Mouse (Mus musculus) left cerebral cortex, adult 2 months (tissue): ENCODE results near the gene Ednra. TPM values are rescaled to one million over a fixed set of nuclear protein-coding genes. Genes with fewer than 3 reads are reported as not detected.

Experiments
- DNase-seq, 2 experiments: peaks; one replicate each; pipeline ENCODE4 v3.0.0; 2021 to 2022; ENCODE audit warnings: low spot score in 2 of 2, mixed read lengths in 1 of 2; ENCODE audit errors: extremely low spot score in 1 of 2
- H3K27ac ChIP-seq: fragments of 200-600 bp; 2 replicates; pipeline ENCODE4 v1.8.1; 2022
- H3K4me3 ChIP-seq: fragments of 200-600 bp; 2 replicates; pipeline ENCODE4 v1.8.1; 2022
- CTCF ChIP-seq: fragments of 200-600 bp; IDR thresholded peaks from 2 replicates; pipeline ENCODE4 v1.8.1; 2022; ENCODE audit warnings: antibody characterized with exemption, mild to moderate bottlenecking, moderate library complexity
- intact Hi-C: fragments of 180-260 bp; cut with DNase I; formaldehyde crosslinking; loops from one replicate; pipeline ENCODE4 v1.15.1; 2025
- long read RNA-seq, 2 experiments: library from polyadenylated mRNA; stranded (forward); transcript quantifications; one replicate each; pipeline ENCODE4 v2.0.0; 2021; ENCODE audit warnings: borderline mapping rate in 2 of 2
- total RNA-seq, 2 experiments: library from RNA; stranded (reverse); gene quantifications; 2 replicates each; pipeline ENCODE4 v1.2.3; 2021

Ednra gene
- 1 to 10 TPM; 2.8 to 3.5 TPM for total RNA-seq
- long read RNA-seq, experiment 1, transcript Ednra-201 (8 exons, 3,625 nt) = major isoform, 5 of 7 reads
- long read RNA-seq, experiment 1, partial matches to known transcripts = 2 of 7 reads
- long read RNA-seq, experiment 1, other reads (novel, unspliced or antisense) = 0 of 7 reads
- long read RNA-seq, experiment 2, transcript Ednra-201 (8 exons, 3,625 nt) = major isoform, 5 of 5 reads
- long read RNA-seq, experiment 2, partial matches to known transcripts = 0 of 5 reads
- long read RNA-seq, experiment 2, other reads (novel, unspliced or antisense) = 0 of 5 reads

DNA sequence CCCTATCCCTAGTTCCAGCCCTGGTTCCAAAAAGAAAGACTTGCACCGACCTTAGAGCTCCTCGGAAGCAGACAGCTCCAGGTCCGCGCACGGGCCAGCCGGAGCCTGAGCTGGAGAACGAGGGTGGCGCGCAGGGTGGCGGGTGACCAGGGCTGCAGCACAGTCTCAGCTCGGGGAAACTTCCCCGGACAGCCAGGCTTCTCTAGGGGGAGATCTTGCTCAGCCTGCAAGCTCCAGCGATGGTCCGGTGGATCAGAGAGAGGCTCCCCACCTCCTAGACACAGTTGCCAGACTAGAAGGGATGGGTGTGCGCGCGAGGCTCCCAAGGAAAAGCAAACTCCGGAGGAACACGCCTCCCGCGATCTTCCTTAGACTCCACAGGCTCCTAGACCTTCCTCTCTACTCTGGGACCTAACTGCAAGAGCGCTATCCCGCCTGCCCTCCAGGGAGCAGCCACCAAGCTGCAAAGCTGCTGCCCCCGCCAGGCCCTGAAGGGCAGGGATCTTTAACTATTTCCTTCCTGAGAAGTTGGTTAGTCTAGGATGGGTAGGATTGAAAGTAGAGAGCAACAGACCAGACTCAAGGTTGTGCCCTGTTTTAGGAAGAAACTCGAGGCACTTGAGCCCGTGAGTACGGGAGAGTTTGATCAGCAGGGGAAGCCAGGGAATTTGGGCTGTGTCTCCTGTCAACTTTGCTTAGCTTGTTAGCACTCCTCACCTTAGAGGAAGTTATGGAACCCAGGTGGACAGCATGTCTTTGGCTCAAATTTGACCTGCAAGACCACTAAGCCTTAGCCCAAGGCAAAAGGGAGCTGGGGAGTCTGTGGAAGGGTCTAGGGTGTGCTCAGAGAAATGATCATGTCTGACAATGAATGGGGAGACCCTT, at the start of gene Ednra:
TSS of gene Ednra (minus strand) at position 419 of the 885 bp plus-strand sequence.
- peak; percentile 14 to 15 for DNase-seq
- Histone ChIP-seq H3K4me3 (peak within 1 kb of the TSS; percentile 41), H3K27ac (peak within 1 kb of the TSS; percentile 59)
- intact Hi-C loops = no loop called here
- no peak; the same call in 1 of the 2 replicates for TF ChIP-seq CTCF

DNA sequence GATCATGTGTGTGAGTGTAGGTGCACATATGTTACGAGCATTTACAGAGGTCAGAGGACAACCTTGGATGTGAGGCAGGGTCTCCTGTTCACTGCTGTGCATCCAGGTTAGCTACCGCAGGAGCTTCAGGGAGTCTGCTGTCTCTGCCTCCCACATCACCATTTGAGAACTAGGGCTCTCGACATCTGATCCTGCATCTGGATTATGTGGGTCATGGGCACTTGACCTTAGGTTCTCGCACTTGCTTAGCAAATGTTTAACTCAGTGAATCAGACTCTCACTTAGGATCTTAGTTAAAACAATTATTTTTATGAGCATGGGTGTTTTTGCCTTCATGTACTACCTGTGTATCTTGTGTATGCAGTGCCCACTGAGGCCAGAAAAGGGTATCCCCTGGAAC, 49.6 kb upstream of the Ednra start:
- no peak for DNase-seq
- H3K4me3 ChIP-seq = no peak overlapping the region
- TF ChIP-seq CTCF = no peak
- intact Hi-C loops = no loop called here
- H3K27ac ChIP-seq = no peak overlapping the region

DNA sequence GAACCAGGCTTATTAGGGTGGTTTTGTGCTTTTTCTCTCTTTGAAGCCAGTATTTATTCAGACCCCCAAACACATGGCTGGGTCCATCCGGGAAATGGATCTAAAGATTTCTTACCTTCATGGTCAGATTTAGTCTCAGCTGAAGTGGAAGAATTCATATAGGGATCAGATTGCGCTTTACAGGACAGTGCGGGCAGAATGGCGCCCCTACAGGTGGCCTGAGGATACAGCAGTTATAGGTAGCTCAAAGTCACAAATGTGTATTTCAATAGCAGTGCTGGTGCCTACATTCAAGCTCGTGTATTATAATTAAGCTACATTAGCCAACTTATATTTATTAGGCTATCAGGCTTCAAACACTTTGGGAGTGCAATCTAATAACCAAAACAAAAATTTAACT, 49.0 kb upstream of the Ednra start:
- no peak for DNase-seq
- intact Hi-C loops = no loop called here
- no peak overlapping the region for H3K27ac ChIP-seq
- TF ChIP-seq CTCF = peak; percentile 43
- H3K4me3 ChIP-seq = no peak overlapping the region

DNA sequence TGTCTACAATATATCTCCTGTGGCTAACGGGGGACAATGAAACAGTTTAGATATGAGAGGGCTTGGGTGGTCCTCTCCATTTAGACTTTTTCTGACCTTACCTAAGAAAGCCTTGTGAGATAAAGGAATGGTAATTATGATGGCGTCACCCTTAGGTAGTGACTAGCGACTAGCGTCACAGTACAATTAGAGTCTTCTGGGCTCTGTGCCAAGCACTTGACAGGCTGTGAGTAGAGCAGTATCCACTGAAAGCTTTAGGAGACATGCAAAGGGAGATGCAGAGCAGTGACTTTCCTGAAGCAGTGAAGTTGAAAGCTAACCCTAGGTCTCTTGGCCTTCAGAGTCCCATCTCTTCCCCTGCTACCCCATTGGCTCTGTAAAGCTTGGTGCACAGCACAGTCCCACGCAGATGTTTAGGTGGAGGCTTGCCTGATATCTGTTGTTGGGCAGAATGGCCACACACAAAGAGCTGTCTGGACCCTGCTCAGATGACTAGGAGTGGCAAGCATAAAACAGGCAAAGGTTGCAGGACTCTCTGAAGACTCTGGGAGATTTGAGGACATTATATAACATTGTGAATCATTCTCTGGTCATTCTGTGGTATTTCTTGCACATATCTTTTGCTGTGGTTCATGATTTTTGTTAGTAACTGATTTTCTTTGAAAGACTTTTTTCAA, 48.1 kb upstream of the Ednra start:
- no peak overlapping the region for H3K27ac ChIP-seq
- intact Hi-C loops = no loop called here
- DNase-seq = no peak
- no peak overlapping the region for H3K4me3 ChIP-seq
- no peak for TF ChIP-seq CTCF

DNA sequence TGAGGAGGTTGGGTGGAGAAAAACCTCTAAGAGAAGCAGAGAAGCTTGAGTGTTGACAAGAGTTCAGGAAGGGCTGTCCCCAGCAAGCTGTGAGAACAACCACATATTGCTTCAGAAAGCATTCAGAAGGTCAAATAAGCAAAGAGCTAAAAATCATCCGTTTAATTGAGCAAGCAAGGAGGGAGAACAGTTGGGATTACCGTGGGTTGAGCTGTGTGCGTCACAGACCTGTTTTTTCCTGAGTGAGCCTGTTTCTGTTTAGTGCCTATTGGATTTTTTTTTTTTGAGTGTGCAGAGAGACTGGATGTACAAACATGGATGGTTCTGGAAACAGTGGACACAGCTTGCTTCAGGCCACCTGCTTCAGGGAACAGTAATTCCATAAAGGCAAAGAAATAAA, 46.7 kb upstream of the Ednra start:
- no peak for TF ChIP-seq CTCF
- no peak overlapping the region for H3K27ac ChIP-seq
- no peak for DNase-seq
- H3K4me3 ChIP-seq = no peak overlapping the region
- intact Hi-C loops = no loop called here

DNA sequence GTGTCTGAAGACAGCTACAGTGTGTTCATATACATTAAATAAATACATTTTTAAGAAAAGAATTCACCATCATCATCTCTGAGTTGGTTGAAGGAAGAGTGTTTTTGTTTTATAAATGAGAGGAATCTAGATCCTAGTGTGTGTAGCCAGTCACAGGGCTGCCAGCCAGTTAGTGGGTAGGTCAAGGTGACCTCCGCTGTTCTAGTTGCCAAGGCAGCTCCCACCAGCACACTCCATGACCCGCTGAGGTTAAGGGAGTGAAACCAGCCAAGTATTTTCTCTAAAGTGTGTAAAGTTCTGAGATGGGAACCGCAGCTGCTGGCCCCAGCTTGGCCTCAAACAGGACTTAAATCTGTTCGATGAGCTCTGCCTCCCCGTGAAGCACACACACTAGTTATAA, 44.7 kb upstream of the Ednra start:
- Histone ChIP-seq H3K27ac (no peak overlapping the region), H3K4me3 (no peak overlapping the region)
- intact Hi-C loops = no loop called here
- no peak for TF ChIP-seq CTCF
- DNase-seq = no peak

DNA sequence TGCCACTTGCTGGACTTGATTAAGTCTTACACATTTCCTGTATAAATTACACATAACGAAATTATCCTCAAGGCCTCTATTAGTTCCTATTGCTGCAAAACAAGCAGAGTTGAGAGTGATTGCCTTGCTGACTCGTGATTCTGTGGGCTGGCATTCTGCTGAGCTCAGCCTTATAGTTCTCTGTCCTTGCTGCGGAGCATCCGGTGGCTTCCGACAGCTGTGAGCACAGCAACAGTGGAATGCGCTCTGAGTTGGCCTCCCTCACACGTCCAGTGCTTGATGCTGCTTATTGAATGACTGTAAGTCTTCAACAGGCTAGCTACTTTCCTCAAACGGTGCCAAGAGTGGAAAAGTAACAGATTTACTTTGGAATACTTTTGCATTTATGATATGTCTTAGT, 40.0 kb upstream of the Ednra start:
- DNase-seq = no peak
- Histone ChIP-seq H3K27ac (no peak overlapping the region), H3K4me3 (no peak overlapping the region)
- intact Hi-C loops = no loop called here
- TF ChIP-seq CTCF = no peak

DNA sequence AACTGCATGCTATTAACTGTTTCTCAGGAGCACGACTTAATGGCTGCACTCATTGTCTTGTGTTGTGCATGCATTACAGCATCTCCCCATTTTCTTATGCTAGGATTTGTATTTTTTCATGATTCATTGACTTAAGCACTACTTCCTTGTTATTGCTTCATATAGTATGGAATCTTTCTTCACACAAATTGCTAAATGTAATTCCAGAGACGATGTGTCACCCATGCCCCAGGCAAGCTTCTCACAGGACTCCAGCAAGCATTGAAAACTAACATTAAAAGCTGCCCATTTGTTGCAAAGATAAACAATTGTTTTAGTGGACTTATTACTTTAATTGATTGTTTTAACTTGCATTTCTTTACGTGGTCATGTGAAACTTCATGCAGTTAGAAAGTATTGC, 38.7 kb upstream of the Ednra start:
- Histone ChIP-seq H3K4me3 (no peak overlapping the region), H3K27ac (no peak overlapping the region)
- intact Hi-C loops = no loop called here
- no peak for DNase-seq
- TF ChIP-seq CTCF = no peak

DNA sequence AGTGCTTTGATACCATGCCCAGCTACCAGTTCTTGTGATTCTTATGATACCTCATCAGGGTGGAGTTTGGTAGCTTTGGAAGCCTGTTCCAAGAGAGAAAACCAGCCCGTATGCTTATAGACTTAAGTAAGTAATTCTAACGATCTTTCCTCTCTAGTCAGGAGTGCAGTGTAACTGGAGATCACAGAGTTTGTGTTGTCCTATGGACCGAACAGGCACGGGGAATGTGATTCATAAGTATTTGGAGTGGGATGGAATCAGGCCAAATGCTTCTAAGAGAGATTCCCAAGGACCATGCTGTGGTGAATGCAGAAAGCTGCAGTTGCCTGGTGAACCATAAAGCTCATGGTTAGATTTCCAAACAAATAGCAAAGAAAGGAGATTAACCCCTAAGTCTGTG, 31.2 kb upstream of the Ednra start:
- H3K4me3 ChIP-seq = no peak overlapping the region
- DNase-seq = no peak
- no peak overlapping the region for H3K27ac ChIP-seq
- intact Hi-C loops = no loop called here
- no peak for TF ChIP-seq CTCF

DNA sequence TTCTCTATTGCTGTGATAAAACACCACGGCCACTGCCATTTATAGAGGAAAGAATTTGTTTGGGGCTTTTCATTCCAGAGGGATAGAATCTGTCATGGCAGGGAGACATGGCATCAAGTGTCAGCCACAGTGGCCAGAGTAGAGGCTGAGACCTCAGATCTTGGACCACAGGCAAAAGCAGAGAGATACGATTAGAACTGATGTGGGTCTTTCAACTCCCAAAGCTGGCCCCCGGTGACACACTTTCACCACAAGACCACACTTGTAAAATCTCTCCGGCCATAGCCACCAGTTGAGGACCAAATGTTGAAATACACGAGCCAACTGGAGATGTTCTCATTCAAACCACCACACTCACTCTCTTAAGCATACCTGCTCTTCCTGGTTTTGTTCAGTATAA, 29.5 kb upstream of the Ednra start:
- TF ChIP-seq CTCF = no peak
- DNase-seq = no peak
- no peak overlapping the region for H3K27ac ChIP-seq
- H3K4me3 ChIP-seq = no peak overlapping the region
- intact Hi-C loops = no loop called here

DNA sequence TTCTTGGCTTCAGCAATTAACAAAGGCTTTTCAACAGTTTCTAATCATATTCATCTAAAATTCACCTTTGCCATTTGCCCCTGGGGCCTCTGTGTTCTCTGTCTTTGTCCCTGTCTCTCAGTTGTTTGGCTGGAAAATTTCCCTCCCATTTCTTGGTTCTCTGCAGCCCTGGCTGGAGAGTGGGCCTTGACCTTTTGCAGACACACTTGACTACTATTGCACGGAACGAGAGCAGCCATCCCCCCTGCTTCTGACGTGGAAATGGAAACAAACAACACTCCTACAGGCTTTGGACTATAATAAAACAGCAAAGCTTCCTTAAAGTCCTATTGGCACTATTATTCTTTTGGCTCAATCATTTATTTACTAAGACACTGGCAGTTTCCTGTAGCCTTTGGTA, 27.8 kb upstream of the Ednra start:
- H3K27ac ChIP-seq = no peak overlapping the region
- DNase-seq = no peak
- intact Hi-C loops = no loop called here
- no peak for TF ChIP-seq CTCF
- no peak overlapping the region for H3K4me3 ChIP-seq

DNA sequence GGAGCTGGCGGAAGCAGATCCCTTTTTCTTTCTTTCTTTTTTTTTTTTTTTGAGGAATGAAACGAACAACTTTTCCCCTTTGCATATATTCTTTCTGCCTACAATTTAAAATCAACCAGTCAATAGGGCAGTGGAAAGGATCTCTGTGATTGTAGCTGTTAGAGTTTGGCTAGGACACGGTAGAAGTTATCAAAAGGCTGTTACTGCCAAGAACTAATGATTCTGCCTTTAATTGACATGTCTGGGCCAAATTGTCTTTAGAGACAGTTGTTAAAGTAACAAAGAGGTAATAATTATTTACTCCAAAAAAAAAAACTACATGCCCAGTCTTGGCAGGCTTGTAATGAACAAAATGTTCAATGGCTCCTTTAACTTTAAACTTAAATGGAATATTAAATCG, 26.1 kb upstream of the Ednra start:
- Histone ChIP-seq H3K27ac (no peak overlapping the region), H3K4me3 (no peak overlapping the region)
- intact Hi-C loops = no loop called here
- no peak for DNase-seq
- no peak for TF ChIP-seq CTCF
